27 mouse cellular contexts compared by ENCODE assay signal in the genomic region with DNA sequence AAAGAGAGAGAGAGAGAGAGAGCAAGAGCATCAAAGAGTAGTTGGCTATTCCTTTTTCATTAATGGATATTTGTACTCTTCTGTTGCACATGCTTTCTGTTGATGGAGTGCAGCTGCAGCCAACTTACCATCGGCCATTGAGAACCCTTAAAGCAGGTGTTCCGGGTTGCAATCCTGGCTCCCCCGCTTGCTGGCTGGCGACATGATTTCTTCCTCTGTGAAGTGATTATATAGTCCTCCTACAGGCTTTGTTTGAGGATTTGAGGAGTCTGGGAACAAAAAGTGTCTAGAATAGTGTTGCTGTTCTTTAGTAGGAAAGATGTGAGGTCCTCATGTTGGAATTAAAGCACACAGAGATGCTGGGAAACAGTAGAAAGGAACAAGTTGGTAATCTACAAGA. TPM values are rescaled to one million over a fixed set of nuclear protein-coding genes. Genes with fewer than 3 reads are reported as not detected.
A peak's percentile ranks its signal among the peaks of the same experiment; 100 is the strongest.
DNase-seq lines count a peak whose midpoint lies in the region; ATAC-seq and TF ChIP-seq lines count a peak whose summit lies in the region.
"Had no signal": no experiment of that assay in that cellular context is flagged by ENCODE, and none has a peak within 500 bp of the region (broad histone marks: within the 10 kb centered on the region; RNA-seq: fewer than 3 reads in every experiment).

No protein-coding gene starts in this region.

- ATAC-seq in heart, embryonic 12.5 days (ENCODE audit: insufficient number of reproducible peaks, low FRiP score): no peak
- no peak for ATAC-seq in lung, postnatal 0 days
- ATAC-seq in stomach, embryonic 15.5 days (ENCODE audit: insufficient read depth, low FRiP score, low read depth): no peak
- ATAC-seq in forebrain, embryonic 11.5 days (replicated peaks; ENCODE audit: low FRiP score): no peak
- ATAC-seq: CD4-positive, CD25-positive, alpha-beta regulatory T cell, adult 4 months; forebrain, embryonic 15.5 days; hindbrain, embryonic 16.5 days; intestine, embryonic 15.5 days had no signal

- H3K4me1 ChIP-seq in heart, embryonic 12.5 days (replicated peaks): peaks cover 7% of the 10 kb centered on the region; the same call in 1 of the 2 replicates
- peaks cover 12% of the 10 kb centered on the region; the same call in 1 of the 2 replicates for H3K4me1 ChIP-seq in lung, postnatal 0 days (ENCODE audit: insufficient read depth, low read depth, low read length)
- no peaks in the 10 kb centered on the region for H3K4me1 ChIP-seq in stomach, embryonic 15.5 days
- no peaks in the 10 kb centered on the region for H3K4me1 ChIP-seq in forebrain, embryonic 11.5 days (replicated peaks; ENCODE audit: control insufficient read depth, insufficient read depth, low read length)
- H3K4me1 ChIP-seq: embryonic facial prominence, embryonic 12.5 days; embryonic facial prominence, embryonic 15.5 days; forebrain, embryonic 12.5 days; forebrain, embryonic 15.5 days; hindbrain, embryonic 10.5 days; hindbrain, embryonic 13.5 days had no signal

- no peak overlapping the region for H3K27ac ChIP-seq in heart, embryonic 12.5 days (ENCODE audit: poor library complexity, severe bottlenecking)
- peak overlapping the region; percentile 62 for H3K27ac ChIP-seq in lung, postnatal 0 days (ENCODE audit: low read length)
- H3K27ac ChIP-seq in stomach, embryonic 15.5 days: peak overlapping the region; percentile 18; the same call in 1 of the 2 replicates
- H3K27ac ChIP-seq in forebrain, embryonic 11.5 days (ENCODE audit: low read depth, low read length): no peak overlapping the region
- H3K27ac ChIP-seq: embryonic facial prominence, embryonic 12.5 days; embryonic facial prominence, embryonic 15.5 days; forebrain, embryonic 12.5 days; forebrain, embryonic 15.5 days; heart, embryonic 15.5 days; hindbrain, embryonic 10.5 days; hindbrain, embryonic 13.5 days; intestine, embryonic 15.5 days had no signal

- peak; percentile 78 for DNase-seq in heart, adult 11 months
- DNase-seq in lung, postnatal 0 days (ENCODE audit: low spot score): no peak
- no peak for DNase-seq in lung, postnatal 10 days
- DNase-seq in testis, postnatal 10 days (ENCODE audit: low spot score): no peak
- DNase-seq in forebrain, embryonic 11.5 days (ENCODE audit: low spot score): no peak
- DNase-seq: adrenal gland, adult 2 months; adrenal gland, postnatal 14 days; cerebellum, adult 11-12 months; cerebellum, adult 8-10 months; cerebellum, postnatal 10 days; gastrocnemius, postnatal 10 days; gastrocnemius, postnatal 36 days; heart, postnatal 10 days; heart, postnatal 36 days had no signal

- H3K4me3 ChIP-seq in heart, embryonic 12.5 days: no peak overlapping the region
- H3K4me3 ChIP-seq in lung, postnatal 0 days (ENCODE audit: low read depth, low read length): no peak overlapping the region
- no peak overlapping the region for H3K4me3 ChIP-seq in stomach, embryonic 15.5 days (replicated peaks)
- H3K4me3 ChIP-seq in forebrain, embryonic 11.5 days (ENCODE audit: low read depth, low read length): no peak overlapping the region
- H3K4me3 ChIP-seq: embryonic facial prominence, embryonic 12.5 days; embryonic facial prominence, embryonic 15.5 days; forebrain, embryonic 12.5 days; forebrain, embryonic 15.5 days; heart, embryonic 15.5 days; hindbrain, embryonic 10.5 days; hindbrain, embryonic 13.5 days; intestine, embryonic 15.5 days had no signal

- peaks cover 3% of the 10 kb centered on the region; the same call in 1 of the 2 replicates for H3K9me3 ChIP-seq in heart, embryonic 12.5 days (replicated peaks)
- no peaks in the 10 kb centered on the region for H3K9me3 ChIP-seq in lung, postnatal 0 days (ENCODE audit: low read length)
- H3K9me3 ChIP-seq in stomach, embryonic 15.5 days: no peaks in the 10 kb centered on the region
- H3K9me3 ChIP-seq in forebrain, embryonic 11.5 days (ENCODE audit: control insufficient read depth, low read length): no peaks in the 10 kb centered on the region
- H3K9me3 ChIP-seq: embryonic facial prominence, embryonic 15.5 days; forebrain, embryonic 12.5 days; forebrain, embryonic 15.5 days; heart, embryonic 15.5 days; hindbrain, embryonic 10.5 days; hindbrain, embryonic 13.5 days; intestine, embryonic 15.5 days had no signal

- WGBS in heart, embryonic 12.5 days: 82% methylated on average over 4 of the region's 4 CpGs
- WGBS in lung, postnatal 0 days: 67% methylated on average over 4 of the region's 4 CpGs
- 66% methylated on average over 4 of the region's 4 CpGs for WGBS in stomach, embryonic 15.5 days
- 83% methylated on average over 4 of the region's 4 CpGs for WGBS in forebrain, embryonic 11.5 days

- TF ChIP-seq CTCF in lung, postnatal 0 days (IDR thresholded peaks at IDR 0.05): no peak

- no peak overlapping the region for H3K4me2 ChIP-seq in heart, embryonic 12.5 days
- H3K4me2 ChIP-seq in lung, postnatal 0 days (replicated peaks; ENCODE audit: low read depth, low read length): no peak overlapping the region
- H3K4me2 ChIP-seq in stomach, embryonic 15.5 days: no peak overlapping the region
- no peak overlapping the region for H3K4me2 ChIP-seq in forebrain, embryonic 11.5 days (ENCODE audit: low read depth, low read length, severe bottlenecking)
- H3K4me2 ChIP-seq: embryonic facial prominence, embryonic 12.5 days; embryonic facial prominence, embryonic 15.5 days; forebrain, embryonic 12.5 days; forebrain, embryonic 15.5 days; heart, embryonic 11.5 days; heart, embryonic 15.5 days; hindbrain, embryonic 13.5 days; intestine, embryonic 15.5 days had no signal

- no peak overlapping the region for H3K9ac ChIP-seq in heart, embryonic 12.5 days
- no peak overlapping the region for H3K9ac ChIP-seq in lung, postnatal 0 days (replicated peaks; ENCODE audit: low read depth)
- no peak overlapping the region for H3K9ac ChIP-seq in stomach, embryonic 15.5 days
- no peak overlapping the region for H3K9ac ChIP-seq in forebrain, embryonic 11.5 days (ENCODE audit: low read length)
- H3K9ac ChIP-seq: embryonic facial prominence, embryonic 12.5 days; embryonic facial prominence, embryonic 15.5 days; forebrain, embryonic 12.5 days; forebrain, embryonic 15.5 days; heart, embryonic 15.5 days; hindbrain, embryonic 13.5 days; intestine, embryonic 15.5 days had no signal

- peaks cover 31% of the 10 kb centered on the region for H3K36me3 ChIP-seq in heart, embryonic 12.5 days
- H3K36me3 ChIP-seq in lung, postnatal 0 days (ENCODE audit: insufficient read depth, low read length): peaks cover 21% of the 10 kb centered on the region; the same call in 1 of the 2 replicates
- H3K36me3 ChIP-seq in stomach, embryonic 15.5 days: 0 out of 2 replicates have a peak, but pooled peaks cover 7% of the 10 kb centered on the region
- no peaks in the 10 kb centered on the region for H3K36me3 ChIP-seq in forebrain, embryonic 11.5 days (ENCODE audit: control insufficient read depth, insufficient read depth, low read length)
- H3K36me3 ChIP-seq: forebrain, embryonic 12.5 days; forebrain, embryonic 15.5 days; hindbrain, embryonic 10.5 days had no signal

- TF ChIP-seq EP300 in lung, postnatal 0 days (IDR thresholded peaks at IDR 0.05): no peak

- H3K27me3 ChIP-seq in heart, embryonic 12.5 days (replicated peaks): no peaks in the 10 kb centered on the region
- no peaks in the 10 kb centered on the region for H3K27me3 ChIP-seq in lung, postnatal 0 days (replicated peaks; ENCODE audit: insufficient read depth, low read length)
- no peaks in the 10 kb centered on the region for H3K27me3 ChIP-seq in stomach, embryonic 15.5 days (replicated peaks)
- no peaks in the 10 kb centered on the region for H3K27me3 ChIP-seq in forebrain, embryonic 11.5 days (ENCODE audit: control insufficient read depth, insufficient read depth, low read length)
- H3K27me3 ChIP-seq: embryonic facial prominence, embryonic 12.5 days; embryonic facial prominence, embryonic 15.5 days; forebrain, embryonic 12.5 days; forebrain, embryonic 15.5 days; heart, embryonic 15.5 days; hindbrain, embryonic 13.5 days; intestine, embryonic 15.5 days had no signal

RNA-seq across cellular contexts. Expression of gene Naa20, which starts 30.6 kb away (rescaled TPM):
- 164 and 166 TPM in 2 replicates for polyA plus RNA-seq in heart, embryonic 12.5 days (2016; fragmentation: Nextera tagmentation; extraction: Ambion mirVana)
- 108 and 118 TPM in 2 replicates for polyA plus RNA-seq in lung, postnatal 0 days (2015; fragmentation: Nextera tagmentation; extraction: Ambion mirVana)
- polyA plus RNA-seq in stomach, embryonic 15.5 days (2015; fragmentation: Nextera tagmentation; extraction: Ambion mirVana): 153 and 164 TPM in 2 replicates
- polyA plus RNA-seq in forebrain, embryonic 11.5 days (2014; fragmentation: Nextera tagmentation; extraction: Ambion mirVana): 142 and 144 TPM in 2 replicates

Comparison
In these comparisons a context has a peak if more than half of its experiments do, and no peak if none do; other contexts are left out.
1. H3K27ac ChIP-seq: peak in lung, postnatal 0 days (single experiment) and stomach, embryonic 15.5 days (single experiment); none in heart, embryonic 12.5 days (single experiment) and forebrain, embryonic 11.5 days (single experiment).